Mouse (Mus musculus) embryonic facial prominence, embryonic 15.5 days (tissue): ENCODE data around the gene Snrnp40. TPM values are rescaled to one million over a fixed set of nuclear protein-coding genes. Genes with fewer than 3 reads are reported as not detected.

Experiments used
- ATAC-seq: fragments of 200-750 bp; cut with Nextera tagmentation; 2 replicates; pipeline ENCODE4 v1.8.0; 2017; ENCODE audit warnings: low read depth, moderate TSS enrichment; ENCODE audit not compliant: insufficient number of reproducible peaks, low FRiP score, low TSS enrichment
- H3K27ac ChIP-seq: fragments of 300-500 bp; sonication (generic); replicated peaks from 2 replicates; pipeline ENCODE4 v1.5.1; 2015; ENCODE audit warnings: mild to moderate bottlenecking, inconsistent platforms
- H3K27me3 ChIP-seq: fragments of 300-500 bp; sonication (generic); 2 replicates; pipeline ENCODE4 v1.6.1; 2015; ENCODE audit warnings: inconsistent platforms
- H3K36me3 ChIP-seq: fragments of 300-500 bp; sonication (generic); 2 replicates; pipeline ENCODE4 v1.6.1; 2015; ENCODE audit warnings: mild to moderate bottlenecking, inconsistent platforms
- H3K4me1 ChIP-seq: fragments of 300-500 bp; sonication (generic); 2 replicates; pipeline ENCODE4 v1.6.1; 2015; ENCODE audit warnings: inconsistent platforms
- H3K4me2 ChIP-seq: fragments of 300-500 bp; sonication (generic); replicated peaks from 2 replicates; pipeline ENCODE4 v1.6.1; 2015; ENCODE audit warnings: mild to moderate bottlenecking, inconsistent platforms
- H3K4me3 ChIP-seq: fragments of 300-500 bp; sonication (generic); replicated peaks from 2 replicates; pipeline ENCODE4 v1.5.1; 2015; ENCODE audit warnings: mild to moderate bottlenecking, inconsistent platforms
- H3K9ac ChIP-seq: fragments of 300-500 bp; sonication (generic); 2 replicates; pipeline ENCODE4 v1.6.1; 2015; ENCODE audit warnings: inconsistent platforms
- H3K9me3 ChIP-seq: fragments of 300-500 bp; sonication (generic); replicated peaks from 2 replicates; pipeline ENCODE4 v1.6.1; 2016; ENCODE audit warnings: inconsistent platforms
- WGBS: fragments of 180-500 bp; shearing (Covaris S2); methylation state at CpG from one replicate; pipeline ENCODE4 v1.1.7; 2015; 5-methylcytosine and 5-hydroxymethylcytosine counted together
- polyA plus RNA-seq: library from polyadenylated mRNA; unstranded; fragments of >200 nt; fragmentation: Nextera tagmentation; extraction: Ambion mirVana; gene quantifications from 2 replicates; pipeline ENCODE4 v1.2.1, GENCODE M21; 2015

Snrnp40 gene
- polyA plus RNA-seq, 1 experiment from 2014 or later = 132 TPM

GRCm38 (mm10) chr4:130380418-130380817 is 20.5 kb downstream of the Snrnp40 start:
- no peak overlapping the region for H3K27ac ChIP-seq
- H3K27me3 ChIP-seq = no peaks in the 10 kb centered on the region
- ATAC-seq = no peak
- H3K9ac ChIP-seq = no peak overlapping the region
- 94% methylated on average over 2 of the region's 2 CpGs for WGBS
- no peaks in the 10 kb centered on the region for H3K9me3 ChIP-seq
- H3K4me1 ChIP-seq = no peaks in the 10 kb centered on the region
- H3K4me3 ChIP-seq = no peak overlapping the region
- H3K36me3 ChIP-seq = peaks cover 78% of the 10 kb centered on the region
- H3K4me2 ChIP-seq = no peak overlapping the region

GRCm38 (mm10) chr4:130387256-130387655 is 27.3 kb downstream of the Snrnp40 start:
- H3K27me3 ChIP-seq = no peaks in the 10 kb centered on the region
- WGBS = 65% methylated on average over 3 of the region's 3 CpGs
- no peak overlapping the region for H3K9ac ChIP-seq
- H3K4me1 ChIP-seq = no peaks in the 10 kb centered on the region
- H3K4me2 ChIP-seq = no peak overlapping the region
- no peak for ATAC-seq
- no peak overlapping the region for H3K4me3 ChIP-seq
- H3K27ac ChIP-seq = no peak overlapping the region
- peaks cover 65% of the 10 kb centered on the region for H3K36me3 ChIP-seq
- no peaks in the 10 kb centered on the region for H3K9me3 ChIP-seq

GRCm38 (mm10) chr4:130389496-130389895 is 29.6 kb downstream of the Snrnp40 start:
- 72% methylated on average over 6 of the region's 6 CpGs for WGBS
- Histone ChIP-seq H3K4me1 (no peaks in the 10 kb centered on the region), H3K27me3 (no peaks in the 10 kb centered on the region), H3K9ac (no peak overlapping the region), H3K36me3 (peaks cover 51% of the 10 kb centered on the region), H3K9me3 (no peaks in the 10 kb centered on the region), H3K27ac (no peak overlapping the region), H3K4me2 (no peak overlapping the region), H3K4me3 (no peak overlapping the region)
- ATAC-seq = no peak

- Histone ChIP-seq H3K9me3 (no peaks in the 10 kb centered on the region), H3K4me1 (no peaks in the 10 kb centered on the region), H3K4me3 (no peak overlapping the region), H3K9ac (no peak overlapping the region), H3K27ac (no peak overlapping the region), H3K27me3 (no peaks in the 10 kb centered on the region), H3K36me3 (peaks cover 48% of the 10 kb centered on the region), H3K4me2 (no peak overlapping the region)
- no peak for ATAC-seq
- WGBS = 93% methylated on average over 7 of the region's 7 CpGs
Observed at GRCm38 (mm10) chr4:130389927-130390326, 30.0 kb downstream of the Snrnp40 start.

- Histone ChIP-seq H3K9ac (no peak overlapping the region), H3K36me3 (peaks cover 41% of the 10 kb centered on the region), H3K4me1 (no peaks in the 10 kb centered on the region), H3K9me3 (no peaks in the 10 kb centered on the region), H3K27ac (no peak overlapping the region), H3K4me3 (no peak overlapping the region), H3K27me3 (no peaks in the 10 kb centered on the region), H3K4me2 (no peak overlapping the region)
- WGBS = 58% methylated on average over 3 of the region's 3 CpGs
- no peak for ATAC-seq
Observed at GRCm38 (mm10) chr4:130391265-130391664, 31.3 kb downstream of the Snrnp40 start.

Other genes with a start within 250 kb of the Snrnp40 start
- 0.16 TPM in 1 of 2 replicates, not detected in the other for gene Hcrtr1, start 220.8 kb upstream of the Snrnp40 start, polyA plus RNA-seq
- gene Tinagl1, start 185.0 kb upstream of the Snrnp40 start, polyA plus RNA-seq = 26.5 and 27.4 TPM in 2 replicates
- not detected in 2 replicates for gene Gm853, start 137.7 kb upstream of the Snrnp40 start, polyA plus RNA-seq
- 108 and 110 TPM in 2 replicates for gene Serinc2, start 80.9 kb upstream of the Snrnp40 start, polyA plus RNA-seq
- 40.7 and 46.9 TPM in 2 replicates for gene Fabp3, start 51.5 kb upstream of the Snrnp40 start, polyA plus RNA-seq
- gene Gm10570, start 51.5 kb upstream of the Snrnp40 start, polyA plus RNA-seq = 0.36 TPM in 1 of 2 replicates, not detected in the other
- gene Zcchc17, start 189 bp upstream of the Snrnp40 start, polyA plus RNA-seq = 69.1 and 71.4 TPM in 2 replicates
- 0.56 and 1.0 TPM in 2 replicates for gene Nkain1, start 214.0 kb downstream of the Snrnp40 start, polyA plus RNA-seq